Mouse (Mus musculus): ENCODE measurements around the gene Zfp993. TPM values are rescaled to one million over a fixed set of nuclear protein-coding genes. Genes with fewer than 3 reads are reported as not detected.
"Not testable (repeated sequence)": the region's sequence is repeated elsewhere in the genome, so short reads cannot be mapped to it uniquely, and the experiment has no call there.

Gene Zfp993
- not detected in 2 replicates for polyA plus RNA-seq (2012; rRNA removed)

- not testable (repeated sequence) for H3K27ac ChIP-seq (ENCODE audit: insufficient read depth, low read depth, low read length); H3K4me3 ChIP-seq (ENCODE audit: low read depth, low read length); H3K4me1 ChIP-seq (ENCODE audit: control insufficient read depth, insufficient read depth, insufficient read length, low read length); H3K36me3 ChIP-seq (ENCODE audit: control insufficient read depth, insufficient read depth, low read length); H3K27me3 ChIP-seq (ENCODE audit: control insufficient read depth, insufficient read depth, low read length)
- WGBS: no CpG with 5 or more reads among the region's 14 CpGs
These were observed at the start of gene Zfp993 for GRCm38 (mm10) chr4:146610774-146611400. Zfp993 (plus strand) TSS chr4:146610961.

GRCm38 (mm10) chr4:146579905-146580873 lies 30.6 kb upstream of the Zfp993 start:
- H3K4me1 ChIP-seq (ENCODE audit: control insufficient read depth, insufficient read depth, insufficient read length, low read length); H3K36me3 ChIP-seq (ENCODE audit: control insufficient read depth, insufficient read depth, low read length); H3K4me3 ChIP-seq (ENCODE audit: low read depth, low read length); H3K27ac ChIP-seq (ENCODE audit: insufficient read depth, low read depth, low read length); H3K27me3 ChIP-seq (ENCODE audit: control insufficient read depth, insufficient read depth, low read length): not testable (repeated sequence)
- 8% methylated on average over 21 of the region's 111 CpGs for WGBS

GRCm38 (mm10) chr4:146603578-146604399 lies 7.0 kb upstream of the Zfp993 start:
- H3K27ac ChIP-seq (ENCODE audit: insufficient read depth, low read depth, low read length); H3K27me3 ChIP-seq (ENCODE audit: control insufficient read depth, insufficient read depth, low read length); H3K4me1 ChIP-seq (ENCODE audit: control insufficient read depth, insufficient read depth, insufficient read length, low read length); H3K4me3 ChIP-seq (ENCODE audit: low read depth, low read length); H3K36me3 ChIP-seq (ENCODE audit: control insufficient read depth, insufficient read depth, low read length): not testable (repeated sequence)
- 18% methylated on average over 31 of the region's 53 CpGs for WGBS

GRCm38 (mm10) chr4:146644367-146644766 lies 33.6 kb downstream of the Zfp993 start:
- no CpG with 5 or more reads among the region's 4 CpGs for WGBS
- H3K4me3 ChIP-seq (ENCODE audit: low read depth, low read length); H3K27me3 ChIP-seq (ENCODE audit: control insufficient read depth, insufficient read depth, low read length); H3K36me3 ChIP-seq (ENCODE audit: control insufficient read depth, insufficient read depth, low read length); H3K4me1 ChIP-seq (ENCODE audit: control insufficient read depth, insufficient read depth, insufficient read length, low read length); H3K27ac ChIP-seq (ENCODE audit: insufficient read depth, low read depth, low read length): not testable (repeated sequence)

GRCm38 (mm10) chr4:146649641-146650040 lies 38.9 kb downstream of the Zfp993 start:
- not testable (repeated sequence) for H3K4me1 ChIP-seq (ENCODE audit: control insufficient read depth, insufficient read depth, insufficient read length, low read length); H3K27ac ChIP-seq (ENCODE audit: insufficient read depth, low read depth, low read length); H3K4me3 ChIP-seq (ENCODE audit: low read depth, low read length); H3K27me3 ChIP-seq (ENCODE audit: control insufficient read depth, insufficient read depth, low read length); H3K36me3 ChIP-seq (ENCODE audit: control insufficient read depth, insufficient read depth, low read length)
- WGBS: no CpG with 5 or more reads among the region's 2 CpGs

- H3K27ac ChIP-seq (ENCODE audit: insufficient read depth, low read depth, low read length); H3K27me3 ChIP-seq (ENCODE audit: control insufficient read depth, insufficient read depth, low read length); H3K4me3 ChIP-seq (ENCODE audit: low read depth, low read length); H3K36me3 ChIP-seq (ENCODE audit: control insufficient read depth, insufficient read depth, low read length); H3K4me1 ChIP-seq (ENCODE audit: control insufficient read depth, insufficient read depth, insufficient read length, low read length): not testable (repeated sequence)
- 75% methylated on average over 2 of the region's 4 CpGs for WGBS
These were observed 39.4 kb downstream of the Zfp993 start for GRCm38 (mm10) chr4:146650115-146650514.

GRCm38 (mm10) chr4:146650639-146651038 lies 39.9 kb downstream of the Zfp993 start:
- H3K4me1 ChIP-seq (ENCODE audit: control insufficient read depth, insufficient read depth, insufficient read length, low read length); H3K27me3 ChIP-seq (ENCODE audit: control insufficient read depth, insufficient read depth, low read length); H3K4me3 ChIP-seq (ENCODE audit: low read depth, low read length); H3K27ac ChIP-seq (ENCODE audit: insufficient read depth, low read depth, low read length); H3K36me3 ChIP-seq (ENCODE audit: control insufficient read depth, insufficient read depth, low read length): not testable (repeated sequence)
- WGBS: 74% methylated on average over 2 of the region's 5 CpGs

Other genes with a start within 250 kb of the Zfp993 start
- 0.04 and 0.11 TPM in 2 replicates for gene Zfp992, start 161.9 kb upstream of the Zfp993 start, polyA plus RNA-seq (2012; rRNA removed)
- not detected in 2 replicates for gene Zfp981, start 108.9 kb upstream of the Zfp993 start, polyA plus RNA-seq (2012; rRNA removed)